Mouse (Mus musculus) stomach, embryonic 15.5 days (tissue): ENCODE measurements around the gene 7530416G11Rik. TPM values are rescaled to one million over a fixed set of nuclear protein-coding genes. Genes with fewer than 3 reads are reported as not detected.

Source experiments
- ATAC-seq: fragments of 200-750 bp; cut with Nextera tagmentation; 2 replicates; pipeline ENCODE4 v1.8.0; 2017; ENCODE audit warnings: low read depth, moderate number of reproducible peaks, moderate TSS enrichment; ENCODE audit not compliant: insufficient read depth, low FRiP score
- H3K27ac ChIP-seq: fragments of 300-500 bp; sonication (generic); 2 replicates; pipeline ENCODE4 v1.5.1; 2015; ENCODE audit warnings: mild to moderate bottlenecking, inconsistent platforms
- H3K27me3 ChIP-seq: fragments of 300-500 bp; sonication (generic); replicated peaks from 2 replicates; pipeline ENCODE4 v1.6.1; 2015; ENCODE audit warnings: inconsistent platforms
- H3K36me3 ChIP-seq: fragments of 300-500 bp; sonication (generic); 2 replicates; pipeline ENCODE4 v1.6.1; 2015; ENCODE audit warnings: inconsistent platforms
- H3K4me1 ChIP-seq: fragments of 300-500 bp; sonication (generic); 2 replicates; pipeline ENCODE4 v1.6.1; 2015; ENCODE audit warnings: inconsistent platforms
- H3K4me2 ChIP-seq: fragments of 300-500 bp; sonication (generic); 2 replicates; pipeline ENCODE4 v1.6.1; 2015; ENCODE audit warnings: mild to moderate bottlenecking, inconsistent platforms
- H3K4me3 ChIP-seq: fragments of 300-500 bp; sonication (generic); replicated peaks from 2 replicates; pipeline ENCODE4 v1.5.1; 2015; ENCODE audit warnings: inconsistent platforms
- H3K9ac ChIP-seq: fragments of 300-500 bp; sonication (generic); 2 replicates; pipeline ENCODE4 v1.6.1; 2015; ENCODE audit warnings: inconsistent platforms
- H3K9me3 ChIP-seq: fragments of 300-500 bp; sonication (generic); 2 replicates; pipeline ENCODE4 v1.6.1; 2016; ENCODE audit warnings: inconsistent platforms
- WGBS: fragments of 180-500 bp; shearing (Covaris S2); methylation state at CpG from one replicate; pipeline ENCODE4 v1.1.7; 2015; 5-methylcytosine and 5-hydroxymethylcytosine counted together
- polyA plus RNA-seq: library from polyadenylated mRNA; unstranded; fragments of >200 nt; fragmentation: Nextera tagmentation; extraction: Ambion mirVana; gene quantifications from 2 replicates; pipeline ENCODE4 v1.2.1, GENCODE M21; 2015

7530416G11Rik gene
- polyA plus RNA-seq, 1 experiment from 2014 or later = not detected

DNA sequence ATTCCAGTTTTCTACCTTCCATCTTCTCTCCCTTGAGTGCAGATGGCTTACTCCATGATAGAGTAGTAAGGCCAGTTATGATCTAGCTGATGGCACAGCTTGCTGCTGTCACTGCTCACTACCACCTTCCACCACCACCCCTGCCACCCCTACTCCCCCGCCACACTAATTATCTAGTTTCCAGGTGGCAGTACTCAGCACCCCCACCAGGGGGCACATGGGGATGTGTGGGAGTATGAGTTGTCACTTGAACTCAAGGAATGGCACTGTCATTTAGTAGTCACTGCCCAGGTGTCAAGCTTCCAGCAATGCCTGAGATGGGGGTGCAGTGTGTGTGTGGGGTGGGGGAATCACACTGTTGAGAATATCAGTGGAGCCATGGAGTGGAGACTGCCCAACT, 25.4 kb downstream of the 7530416G11Rik start:
- Histone ChIP-seq H3K36me3 (no peaks in the 10 kb centered on the region), H3K4me2 (no peak overlapping the region), H3K4me3 (no peak overlapping the region), H3K27me3 (no peaks in the 10 kb centered on the region), H3K27ac (no peak overlapping the region), H3K4me1 (0 out of 2 replicates have a peak, but pooled peaks cover 9% of the 10 kb centered on the region), H3K9me3 (no peaks in the 10 kb centered on the region), H3K9ac (no peak overlapping the region)
- ATAC-seq = no peak
- whole genome bisulfite sequencing = 15% methylated on average over 1 of the region's 1 CpGs

DNA sequence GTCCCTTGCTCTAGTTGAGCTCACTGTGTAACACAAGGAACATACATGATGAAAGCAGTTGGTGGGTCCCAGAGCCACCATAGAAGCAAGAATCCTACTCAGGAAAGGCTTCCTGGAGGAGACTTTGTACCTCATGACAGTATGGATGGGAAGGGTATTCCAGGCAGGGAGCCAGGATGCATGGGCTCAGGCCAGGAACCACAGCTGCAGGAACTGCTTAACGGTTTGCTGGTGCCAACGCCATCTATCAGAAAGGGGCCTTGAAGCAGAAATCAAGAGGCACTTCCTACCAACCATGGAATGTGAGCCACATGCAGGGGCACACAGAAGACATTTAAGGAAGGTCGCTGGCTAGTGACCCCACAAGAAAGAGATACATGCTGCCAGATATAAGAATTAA, 28.3 kb downstream of the 7530416G11Rik start:
- H3K9ac ChIP-seq = no peak overlapping the region
- no peaks in the 10 kb centered on the region for H3K9me3 ChIP-seq
- no peaks in the 10 kb centered on the region for H3K36me3 ChIP-seq
- no peak overlapping the region for H3K27ac ChIP-seq
- 58% methylated on average over 3 of the region's 3 CpGs for WGBS
- no peak overlapping the region for H3K4me2 ChIP-seq
- no peak overlapping the region for H3K4me3 ChIP-seq
- H3K27me3 ChIP-seq = no peaks in the 10 kb centered on the region
- no peak for ATAC-seq
- no peaks in the 10 kb centered on the region for H3K4me1 ChIP-seq

DNA sequence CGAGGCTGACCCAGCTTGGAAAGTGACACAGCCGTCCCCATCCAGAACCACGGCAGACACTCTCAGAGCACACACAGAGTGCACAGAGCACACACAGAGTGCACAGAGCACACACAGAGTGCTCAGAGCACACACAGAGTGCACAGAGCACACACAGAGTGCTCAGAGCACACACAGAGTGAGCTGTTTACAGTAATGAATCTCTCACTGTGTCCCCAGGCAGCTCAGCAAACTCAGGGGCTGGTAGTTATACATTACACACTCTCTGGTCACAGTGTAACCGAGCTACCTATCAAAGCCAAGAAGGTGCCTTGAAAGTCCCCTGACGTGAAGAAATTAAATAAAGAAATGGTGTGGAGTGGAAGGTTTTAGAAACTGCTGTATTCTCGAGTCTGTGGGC, 33.6 kb downstream of the 7530416G11Rik start:
- Histone ChIP-seq H3K9ac (no peak overlapping the region), H3K4me2 (no peak overlapping the region), H3K36me3 (peaks cover 19% of the 10 kb centered on the region), H3K9me3 (no peaks in the 10 kb centered on the region), H3K27ac (no peak overlapping the region), H3K4me3 (no peak overlapping the region), H3K27me3 (no peaks in the 10 kb centered on the region), H3K4me1 (no peaks in the 10 kb centered on the region)
- ATAC-seq = no peak
- WGBS = 67% methylated on average over 6 of the region's 6 CpGs

DNA sequence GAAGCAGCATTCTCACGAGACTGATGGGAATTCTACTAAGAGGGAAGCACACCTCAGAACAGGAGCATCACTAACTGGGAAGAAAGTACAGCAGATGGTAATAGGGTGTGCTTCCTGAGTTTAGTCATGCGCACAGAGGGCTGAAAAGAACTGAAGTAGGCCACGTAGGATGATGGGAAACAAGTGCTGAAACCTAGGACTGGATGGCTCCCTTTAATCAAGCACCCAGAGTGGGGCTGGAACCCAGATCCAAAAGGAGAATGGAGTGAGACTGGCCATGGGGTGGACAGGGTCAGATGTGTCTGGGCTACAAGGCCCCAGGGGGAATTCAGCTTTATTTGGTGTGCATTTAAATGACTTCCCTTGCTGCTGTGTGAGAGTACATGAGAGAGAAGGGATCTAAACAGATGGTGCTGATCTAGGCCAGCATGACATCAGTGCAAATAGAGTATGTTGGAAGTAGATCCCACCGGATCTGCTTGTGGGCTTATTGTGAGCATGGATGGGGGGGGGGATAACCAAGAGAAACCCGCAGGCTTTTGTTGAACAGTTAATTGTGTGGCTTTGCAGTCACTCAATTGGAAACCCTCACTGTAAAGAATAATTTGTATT, 36.5 kb downstream of the 7530416G11Rik start:
- H3K9ac ChIP-seq = no peak overlapping the region
- H3K4me2 ChIP-seq = no peak overlapping the region
- H3K9me3 ChIP-seq = no peaks in the 10 kb centered on the region
- H3K27me3 ChIP-seq = no peaks in the 10 kb centered on the region
- H3K36me3 ChIP-seq = peaks cover 30% of the 10 kb centered on the region
- H3K27ac ChIP-seq = no peak overlapping the region
- ATAC-seq = no peak
- no peak overlapping the region for H3K4me3 ChIP-seq
- no peaks in the 10 kb centered on the region for H3K4me1 ChIP-seq
- WGBS = 90% methylated on average over 5 of the region's 5 CpGs

DNA sequence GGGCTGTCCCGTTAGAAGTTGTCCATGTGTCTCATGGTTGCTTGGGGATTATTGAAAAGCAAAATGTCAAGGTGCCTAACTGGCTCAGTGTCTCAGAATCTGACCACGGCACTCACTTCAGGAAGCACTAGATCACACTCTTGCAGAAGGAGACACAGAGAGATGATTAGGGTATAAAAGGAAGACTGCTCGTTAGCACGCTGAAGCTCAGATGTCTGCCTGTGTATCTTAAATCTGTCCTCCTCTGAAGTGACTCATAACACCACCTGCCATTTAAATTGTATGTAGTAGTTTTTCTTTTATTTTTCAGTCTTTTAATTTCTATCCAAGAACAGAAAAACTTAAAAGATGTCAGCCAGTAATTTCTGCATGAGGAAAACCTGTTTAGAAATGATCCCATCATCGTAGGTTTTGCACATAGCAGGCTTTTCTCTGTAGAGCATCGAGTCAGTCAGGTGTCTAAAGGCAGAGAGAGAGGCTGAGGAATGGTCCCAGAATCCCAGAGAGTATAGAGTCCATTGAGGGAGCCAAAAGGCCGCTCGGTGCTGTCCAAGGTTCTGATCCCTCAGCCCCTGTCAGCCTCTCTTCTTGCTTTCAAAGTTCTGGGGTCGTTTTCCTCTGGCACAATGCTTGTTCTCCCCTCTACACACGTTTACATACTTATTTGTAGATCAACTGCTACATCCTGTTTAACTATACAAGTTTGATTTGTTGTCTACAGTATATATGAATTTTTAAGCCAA, 38.0 kb downstream of the 7530416G11Rik start:
- no peak for ATAC-seq
- Histone ChIP-seq H3K4me1 (no peaks in the 10 kb centered on the region), H3K27ac (no peak overlapping the region), H3K36me3 (peaks cover 30% of the 10 kb centered on the region), H3K9ac (no peak overlapping the region), H3K27me3 (no peaks in the 10 kb centered on the region), H3K4me2 (no peak overlapping the region), H3K4me3 (no peak overlapping the region), H3K9me3 (no peaks in the 10 kb centered on the region)
- 58% methylated on average over 10 of the region's 10 CpGs for WGBS

DNA sequence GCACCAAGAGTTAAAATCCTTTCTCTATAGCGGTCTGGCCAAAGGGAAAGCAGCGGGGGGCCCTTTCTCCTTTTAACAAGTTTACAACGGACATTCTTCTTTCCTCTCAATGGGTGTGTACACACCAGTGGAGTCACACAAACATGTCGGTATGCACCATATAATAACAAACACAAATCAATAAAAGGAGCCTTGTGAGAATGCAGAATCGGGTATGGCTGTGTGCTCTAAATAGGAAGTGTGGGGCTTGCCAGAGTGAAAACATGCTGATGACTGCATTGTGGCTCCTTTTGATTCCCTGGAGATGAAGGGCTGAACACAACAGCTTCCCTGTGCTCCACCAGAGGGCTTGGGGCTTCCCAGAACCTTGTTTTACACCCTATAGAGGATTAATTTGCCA, 38.8 kb downstream of the 7530416G11Rik start:
- H3K36me3 ChIP-seq = peaks cover 36% of the 10 kb centered on the region

GRCm38 (mm10) chr15:85463027-85463790, 39.8 kb downstream of the 7530416G11Rik start:
- Histone ChIP-seq H3K9me3 (no peaks in the 10 kb centered on the region), H3K4me1 (0 out of 2 replicates have a peak, but pooled peaks cover 4% of the 10 kb centered on the region), H3K4me3 (no peak overlapping the region), H3K36me3 (peaks cover 30% of the 10 kb centered on the region), H3K27me3 (no peaks in the 10 kb centered on the region), H3K4me2 (no peak overlapping the region), H3K9ac (no peak overlapping the region), H3K27ac (no peak overlapping the region)
- no peak for ATAC-seq
- 77% methylated on average over 13 of the region's 13 CpGs for WGBS

More for the DNA sequence above, 38.8 kb downstream of the 7530416G11Rik start:
- 38% methylated on average over 5 of the region's 5 CpGs for WGBS
- H3K27me3 ChIP-seq = no peaks in the 10 kb centered on the region
- no peak overlapping the region for H3K9ac ChIP-seq
- H3K4me1 ChIP-seq = 0 out of 2 replicates have a peak, but pooled peaks cover 4% of the 10 kb centered on the region
- no peak overlapping the region for H3K4me3 ChIP-seq
- no peak overlapping the region for H3K27ac ChIP-seq
- no peak overlapping the region for H3K4me2 ChIP-seq
- no peak for ATAC-seq
- no peaks in the 10 kb centered on the region for H3K9me3 ChIP-seq

GRCm38 (mm10) chr15:85462138-85462537, 40.9 kb downstream of the 7530416G11Rik start:
- Histone ChIP-seq H3K36me3 (peaks cover 29% of the 10 kb centered on the region), H3K4me2 (no peak overlapping the region), H3K9me3 (no peaks in the 10 kb centered on the region), H3K27ac (no peak overlapping the region), H3K9ac (no peak overlapping the region), H3K4me1 (0 out of 2 replicates have a peak, but pooled peaks cover 4% of the 10 kb centered on the region), H3K4me3 (no peak overlapping the region), H3K27me3 (no peaks in the 10 kb centered on the region)
- WGBS = 84% methylated on average over 4 of the region's 4 CpGs
- no peak for ATAC-seq

DNA sequence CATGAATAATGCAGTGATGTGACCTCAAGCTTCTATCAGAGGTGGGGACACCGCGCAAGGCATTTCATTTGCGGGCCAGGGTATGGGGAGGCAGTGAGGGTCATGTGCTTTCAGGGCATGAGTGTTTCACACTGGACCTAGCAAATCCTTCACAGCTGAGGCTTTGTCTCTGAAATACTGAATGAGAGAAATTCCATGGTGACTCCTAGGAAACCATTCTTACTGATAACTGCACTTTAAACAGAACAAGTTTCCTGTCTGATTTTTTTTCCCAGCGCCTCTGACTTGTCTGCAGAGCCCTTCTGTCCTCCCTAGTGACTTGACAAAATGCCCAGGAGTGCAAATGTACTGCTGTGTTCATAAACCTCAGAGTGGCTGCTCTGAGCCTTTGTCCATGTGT, 41.5 kb downstream of the 7530416G11Rik start:
- Histone ChIP-seq H3K27me3 (no peaks in the 10 kb centered on the region), H3K27ac (no peak overlapping the region), H3K4me3 (no peak overlapping the region), H3K36me3 (peaks cover 27% of the 10 kb centered on the region), H3K9me3 (no peaks in the 10 kb centered on the region), H3K4me1 (0 out of 2 replicates have a peak, but pooled peaks cover 4% of the 10 kb centered on the region), H3K4me2 (no peak overlapping the region), H3K9ac (no peak overlapping the region)
- no peak for ATAC-seq
- 74% methylated on average over 4 of the region's 4 CpGs for WGBS

DNA sequence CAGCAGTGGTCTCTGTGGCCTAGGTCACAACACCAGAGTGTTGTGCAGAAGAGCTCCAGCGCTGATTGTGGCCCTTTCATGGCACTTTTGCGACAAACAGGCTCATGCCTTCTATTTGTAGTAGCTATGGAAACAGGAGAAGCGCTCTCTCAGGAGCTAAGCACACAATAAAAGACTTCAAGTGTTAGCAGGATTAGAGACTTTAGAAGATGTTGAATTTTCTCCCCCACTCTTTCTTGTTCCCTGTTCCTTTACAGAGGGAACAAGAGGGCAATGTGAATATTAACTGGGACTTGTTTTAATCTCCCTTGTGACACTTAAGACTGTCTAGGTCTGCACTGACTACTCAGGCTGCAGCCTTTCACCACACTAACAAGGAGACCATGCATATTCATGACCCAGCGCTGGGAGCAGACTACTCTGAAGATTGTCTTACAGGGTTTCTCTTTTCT, 44.4 kb downstream of the 7530416G11Rik start:
- H3K36me3 ChIP-seq = peaks cover 17% of the 10 kb centered on the region
- H3K4me3 ChIP-seq = no peak overlapping the region
- no peak for ATAC-seq
- H3K27ac ChIP-seq = no peak overlapping the region
- WGBS = 59% methylated on average over 4 of the region's 4 CpGs
- no peak overlapping the region for H3K4me2 ChIP-seq
- H3K9ac ChIP-seq = no peak overlapping the region
- H3K4me1 ChIP-seq = 0 out of 2 replicates have a peak, but pooled peaks cover 4% of the 10 kb centered on the region
- no peaks in the 10 kb centered on the region for H3K27me3 ChIP-seq
- no peaks in the 10 kb centered on the region for H3K9me3 ChIP-seq

DNA sequence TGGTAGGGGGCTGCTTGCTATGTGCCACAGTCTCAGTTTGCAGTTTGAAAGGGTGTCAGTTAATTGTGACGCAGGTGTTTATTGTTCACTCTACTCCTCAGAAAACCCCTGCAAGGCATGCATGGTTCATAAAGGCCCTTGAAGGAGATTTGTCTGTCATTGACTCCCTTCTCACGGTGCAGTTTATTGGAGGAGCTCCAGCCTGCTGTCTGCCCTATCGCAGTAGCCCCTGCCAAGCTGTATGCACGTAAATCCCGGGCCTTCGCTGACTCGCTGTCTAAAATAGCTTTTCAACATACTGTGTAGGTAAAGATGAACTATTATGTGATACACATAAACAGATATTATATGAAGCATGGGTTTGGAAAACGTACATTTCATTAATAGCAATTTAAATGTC, 45.2 kb downstream of the 7530416G11Rik start:
- no peak overlapping the region for H3K4me3 ChIP-seq
- H3K4me1 ChIP-seq = 0 out of 2 replicates have a peak, but pooled peaks cover 4% of the 10 kb centered on the region
- H3K36me3 ChIP-seq = peaks cover 16% of the 10 kb centered on the region
- ATAC-seq = no peak
- no peaks in the 10 kb centered on the region for H3K27me3 ChIP-seq
- no peak overlapping the region for H3K27ac ChIP-seq
- no peak overlapping the region for H3K4me2 ChIP-seq
- 74% methylated on average over 8 of the region's 8 CpGs for WGBS
- no peak overlapping the region for H3K9ac ChIP-seq
- H3K9me3 ChIP-seq = no peaks in the 10 kb centered on the region

- Histone ChIP-seq H3K4me3 (no peak overlapping the region), H3K4me1 (0 out of 2 replicates have a peak, but pooled peaks cover 4% of the 10 kb centered on the region), H3K27me3 (no peaks in the 10 kb centered on the region), H3K36me3 (peaks cover 9% of the 10 kb centered on the region; the same call in 1 of the 2 replicates), H3K9ac (no peak overlapping the region), H3K4me2 (no peak overlapping the region), H3K9me3 (no peaks in the 10 kb centered on the region), H3K27ac (no peak overlapping the region)
- ATAC-seq = no peak
- 77% methylated on average over 8 of the region's 8 CpGs for WGBS
Observed at GRCm38 (mm10) chr15:85456891-85457290, 46.1 kb downstream of the 7530416G11Rik start.
